Mouse (Mus musculus) cortical plate, adult 2 months (tissue): ENCODE measurements around the gene Anapc11.

Source experiments
- CTCF ChIP-seq: fragments of 200-500 bp; IDR thresholded peaks from 2 replicates; pipeline ENCODE4 v1.5.1; 2011; ENCODE audit warnings: mild to moderate bottlenecking, control low read depth, low read length; ENCODE audit not compliant: insufficient read depth; ENCODE audit errors: extremely low read depth
- POLR2A ChIP-seq: fragments of 200-500 bp; IDR thresholded peaks from 2 replicates; pipeline ENCODE4 v1.6.1; 2011; ENCODE audit warnings: mild to moderate bottlenecking, low read length, control low read depth; ENCODE audit not compliant: insufficient read depth; ENCODE audit errors: extremely low read depth

DNA sequence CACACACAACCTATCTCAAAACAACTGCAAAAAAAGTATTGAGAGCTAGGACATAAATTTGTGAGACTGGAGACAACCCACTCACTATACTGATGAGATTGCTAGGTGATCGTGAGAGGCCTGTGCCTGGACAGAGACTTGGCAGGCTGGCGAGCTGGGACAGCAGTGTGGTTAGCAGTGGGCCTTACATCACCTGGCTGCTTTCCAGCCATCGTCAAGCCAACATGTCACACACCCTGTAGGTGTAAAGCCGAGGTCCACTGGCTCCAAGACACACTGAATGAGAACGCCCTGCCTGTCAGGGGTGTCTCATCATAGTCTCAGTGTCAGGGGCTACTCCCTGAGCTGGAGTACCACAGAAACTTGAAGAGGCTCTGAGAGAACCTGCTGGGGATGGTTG lies 45.5 kb upstream of the Anapc11 start:
- TF ChIP-seq POLR2A (no peak), CTCF (no peak)
